Mouse (Mus musculus) liver, embryonic 14.5 days (tissue): ENCODE measurements at regions not wholly inside any gene's neighbourhood (a gene's known extent, or its start where the extent isn't known, plus 50 kb on each side); places are given as distances from the start of the nearest gene placed in this dataset.

Experiments used
- CTCF ChIP-seq: IDR thresholded peaks from 2 replicates; pipeline ENCODE4 v1.5.1; 2016; ENCODE audit warnings: antibody characterized with exemption, low read depth, control low read depth
- EP300 ChIP-seq: IDR thresholded peaks from 2 replicates; pipeline ENCODE4 v1.6.1; 2016; ENCODE audit warnings: antibody characterized with exemption, low read depth

DNA sequence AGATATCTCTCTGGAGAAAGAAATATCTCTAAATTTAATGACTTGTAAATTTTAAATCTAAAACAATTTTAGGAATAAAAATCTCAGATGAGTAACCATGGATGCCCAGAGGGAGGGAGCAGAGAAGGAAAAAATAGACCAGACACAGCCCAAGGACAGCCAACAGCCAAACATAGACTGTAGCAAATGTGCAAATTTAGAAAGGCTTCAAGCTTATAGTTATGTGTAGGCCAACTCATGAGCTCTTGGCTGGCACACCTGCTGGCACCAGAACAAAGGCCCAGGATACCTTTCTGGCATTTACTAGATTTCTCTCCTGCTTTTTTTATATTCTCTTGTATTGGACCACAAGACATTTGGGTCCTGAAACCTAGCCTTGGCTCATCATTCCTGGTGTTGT lies 90.3 kb upstream of the Armc3 start:
- TF ChIP-seq CTCF = no peak
- no peak for TF ChIP-seq EP300
